Mouse (Mus musculus) CD8-positive naive resting alpha-beta T cell, adult 57 days (primary cell): ENCODE data around the gene Pid1. TPM values are rescaled to one million over a fixed set of nuclear protein-coding genes. Genes with fewer than 3 reads are reported as not detected.

ENCODE experiments used
- total RNA-seq: library from RNA; stranded (reverse); gene quantifications from one replicate; pipeline ENCODE4 v1.2.4, GENCODE M21; 2023

Gene Pid1
- total RNA-seq = 1.5 TPM

DNA sequence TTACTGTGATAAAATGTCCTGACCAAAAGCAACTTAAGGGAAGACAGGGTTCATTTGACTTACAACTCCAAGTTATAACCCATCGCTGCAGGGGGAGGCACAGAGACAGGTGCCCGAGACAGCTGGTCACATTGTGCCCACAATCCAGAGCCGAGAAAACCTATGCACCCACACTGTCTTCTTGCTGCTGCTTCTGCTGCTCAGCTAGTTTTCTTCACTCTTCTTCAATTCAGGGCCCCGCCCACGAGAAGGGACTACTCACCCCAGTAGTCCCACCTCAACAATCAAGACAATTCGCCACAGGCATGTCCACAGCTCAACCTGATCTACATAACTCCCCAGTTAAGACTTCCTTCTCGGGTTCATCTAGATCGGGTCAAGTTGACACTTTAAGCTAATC lies at the start of gene Pid1:
Gene Pid1 (minus strand): TSS at position 214 of the 400 bp plus-strand sequence.

